Mouse (Mus musculus) heart, adult 9 months (tissue): ENCODE measurements at regions not wholly inside any gene's neighbourhood (a gene's known extent, or its start where the extent isn't known, plus 50 kb on each side); places are given as distances from the start of the nearest gene placed in this dataset.

Experiments used
- DNase-seq, 2 experiments: peaks; one replicate each; pipeline ENCODE4 v3.0.0; 2022; ENCODE audit warnings: low spot score in 2 of 2

DNA sequence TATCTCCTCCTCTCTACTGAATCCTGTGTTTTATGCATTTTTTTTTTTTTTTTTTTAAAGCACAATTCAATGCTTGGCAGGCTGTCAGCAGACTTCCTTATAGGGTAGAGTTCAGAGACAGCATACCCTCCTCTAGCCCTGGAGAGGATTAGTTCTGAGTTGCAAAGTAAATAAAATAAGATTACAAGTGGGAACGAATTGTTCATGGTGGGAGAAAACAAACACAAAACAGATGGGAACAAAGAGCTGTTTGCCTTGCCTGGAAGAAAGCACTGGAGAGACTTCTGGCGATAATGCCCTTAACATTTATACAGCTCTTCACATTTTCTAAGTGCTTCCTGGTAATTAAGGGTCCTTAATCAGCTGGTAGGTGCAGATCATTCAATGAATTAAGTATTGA, 254.6 kb downstream of the Lmo7 start:
- no peak for DNase-seq
